Mouse (Mus musculus): ENCODE results near the gene Cyp4f18.
A peak's percentile ranks its signal among the peaks of the same experiment; 100 is the strongest.
"Not testable (repeated sequence)": the region's sequence is repeated elsewhere in the genome, so short reads cannot be mapped to it uniquely, and the experiment has no call there.

Gene Cyp4f18

GRCm38 (mm10) chr8:72009473-72009872 lies at the start of gene Cyp4f18:
Gene Cyp4f18, minus strand, starts transcription at chr8:72009626.
- DNase-seq (ENCODE audit: low read depth, low spot score): no peak

GRCm38 (mm10) chr8:72057643-72058042 lies 48.2 kb upstream of the Cyp4f18 start:
- not testable (repeated sequence) for DNase-seq (ENCODE audit: low read depth, low spot score)

GRCm38 (mm10) chr8:72054633-72055032 lies 45.2 kb upstream of the Cyp4f18 start:
- DNase-seq (ENCODE audit: low read depth, low spot score): not testable (repeated sequence)

- DNase-seq (ENCODE audit: low read depth, low spot score): no peak
Observed at GRCm38 (mm10) chr8:72042493-72042892, 33.1 kb upstream of the Cyp4f18 start.

- not testable (repeated sequence) for DNase-seq (ENCODE audit: low read depth, low spot score)
Observed at GRCm38 (mm10) chr8:72040918-72041317, 31.5 kb upstream of the Cyp4f18 start, which contains the start of gene Olfr372. Gene Olfr372, plus strand, starts transcription at chr8:72041218.

- peak; percentile 53 for DNase-seq (ENCODE audit: low read depth, low spot score)
Observed at GRCm38 (mm10) chr8:72032926-72033325, 23.5 kb upstream of the Cyp4f18 start.

GRCm38 (mm10) chr8:72024886-72025285 lies 15.5 kb upstream of the Cyp4f18 start:
- not testable (repeated sequence) for DNase-seq (ENCODE audit: low read depth, low spot score)

GRCm38 (mm10) chr8:72019816-72020215 lies 10.4 kb upstream of the Cyp4f18 start:
- DNase-seq (ENCODE audit: low read depth, low spot score): peak; percentile 58

- DNase-seq (ENCODE audit: low read depth, low spot score): not testable (repeated sequence)
Observed at GRCm38 (mm10) chr8:72019022-72019421, 9.6 kb upstream of the Cyp4f18 start.

- DNase-seq (ENCODE audit: low read depth, low spot score): peak; percentile 83
Observed at GRCm38 (mm10) chr8:72018141-72018540, 8.7 kb upstream of the Cyp4f18 start.

- DNase-seq (ENCODE audit: low read depth, low spot score): not testable (repeated sequence)
Observed at GRCm38 (mm10) chr8:72017339-72017738, 7.9 kb upstream of the Cyp4f18 start.

- peak; percentile 47 for DNase-seq (ENCODE audit: low read depth, low spot score)
Observed at GRCm38 (mm10) chr8:72013506-72014228, 4.2 kb upstream of the Cyp4f18 start.

GRCm38 (mm10) chr8:72008134-72008641 lies 1.2 kb downstream of the Cyp4f18 start:
- DNase-seq (ENCODE audit: low read depth, low spot score): no peak

GRCm38 (mm10) chr8:72006763-72007162 lies 2.7 kb downstream of the Cyp4f18 start:
- DNase-seq (ENCODE audit: low read depth, low spot score): no peak

- DNase-seq (ENCODE audit: low read depth, low spot score): peak; percentile 44
Observed at GRCm38 (mm10) chr8:72005912-72006311, 3.5 kb downstream of the Cyp4f18 start.

GRCm38 (mm10) chr8:72002942-72003341 lies 6.5 kb downstream of the Cyp4f18 start:
- no peak for DNase-seq (ENCODE audit: low read depth, low spot score)

- DNase-seq (ENCODE audit: low read depth, low spot score): no peak
Observed at GRCm38 (mm10) chr8:72000223-72000622, 9.2 kb downstream of the Cyp4f18 start.

- no peak for DNase-seq (ENCODE audit: low read depth, low spot score)
Observed at GRCm38 (mm10) chr8:71999434-71999833, 10.0 kb downstream of the Cyp4f18 start.

- no peak for DNase-seq (ENCODE audit: low read depth, low spot score)
Observed at GRCm38 (mm10) chr8:71988867-71989599, 20.4 kb downstream of the Cyp4f18 start.

- no peak for DNase-seq (ENCODE audit: low read depth, low spot score)
Observed at GRCm38 (mm10) chr8:71988110-71988866, 21.1 kb downstream of the Cyp4f18 start.

- peak; percentile 55 for DNase-seq (ENCODE audit: low read depth, low spot score)
Observed at GRCm38 (mm10) chr8:71984601-71985000, 24.8 kb downstream of the Cyp4f18 start.

GRCm38 (mm10) chr8:71981456-71981855 lies 28.0 kb downstream of the Cyp4f18 start:
- no peak for DNase-seq (ENCODE audit: low read depth, low spot score)

Data from 3T3-L1 (cell line).